Mouse (Mus musculus) frontal cortex, adult 2 months (tissue): ENCODE measurements around the gene Ankrd26. TPM values are rescaled to one million over a fixed set of nuclear protein-coding genes. Genes with fewer than 3 reads are reported as not detected.

Experiments
- DNase-seq, 2 experiments: peaks; one replicate each; pipeline ENCODE4 v3.0.0; 2022; ENCODE audit warnings: low spot score in 1 of 2; ENCODE audit errors: extremely low spot score in 1 of 2
- polyA plus RNA-seq: library from polyadenylated mRNA; depleted of rRNA; stranded (reverse); fragments of >200 nt; gene quantifications from 2 replicates; pipeline ENCODE4 v1.2.3, GENCODE M21; 2012; rRNA removed

Gene Ankrd26
- polyA plus RNA-seq, 1 experiment = 11.5 TPM

DNA sequence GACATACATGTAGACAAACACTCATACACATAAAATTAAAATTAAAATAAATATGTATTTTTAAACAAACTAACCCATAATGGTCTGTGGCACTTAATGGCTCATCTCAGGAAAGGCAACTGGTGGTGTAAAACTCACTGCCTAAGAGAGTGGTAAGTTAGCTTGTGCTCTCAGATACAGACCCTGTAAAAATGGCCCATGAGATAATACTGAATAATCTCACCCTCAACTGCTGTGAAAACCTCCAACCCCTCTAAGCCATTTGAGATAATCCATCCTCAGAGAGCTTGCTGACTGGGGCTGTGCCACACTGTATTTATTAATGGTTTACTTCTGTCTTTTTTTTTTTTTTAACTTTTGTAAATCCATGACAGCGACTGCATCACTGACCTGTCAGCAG is 79.9 kb downstream of the Ankrd26 start:
- DNase-seq = no peak

DNA sequence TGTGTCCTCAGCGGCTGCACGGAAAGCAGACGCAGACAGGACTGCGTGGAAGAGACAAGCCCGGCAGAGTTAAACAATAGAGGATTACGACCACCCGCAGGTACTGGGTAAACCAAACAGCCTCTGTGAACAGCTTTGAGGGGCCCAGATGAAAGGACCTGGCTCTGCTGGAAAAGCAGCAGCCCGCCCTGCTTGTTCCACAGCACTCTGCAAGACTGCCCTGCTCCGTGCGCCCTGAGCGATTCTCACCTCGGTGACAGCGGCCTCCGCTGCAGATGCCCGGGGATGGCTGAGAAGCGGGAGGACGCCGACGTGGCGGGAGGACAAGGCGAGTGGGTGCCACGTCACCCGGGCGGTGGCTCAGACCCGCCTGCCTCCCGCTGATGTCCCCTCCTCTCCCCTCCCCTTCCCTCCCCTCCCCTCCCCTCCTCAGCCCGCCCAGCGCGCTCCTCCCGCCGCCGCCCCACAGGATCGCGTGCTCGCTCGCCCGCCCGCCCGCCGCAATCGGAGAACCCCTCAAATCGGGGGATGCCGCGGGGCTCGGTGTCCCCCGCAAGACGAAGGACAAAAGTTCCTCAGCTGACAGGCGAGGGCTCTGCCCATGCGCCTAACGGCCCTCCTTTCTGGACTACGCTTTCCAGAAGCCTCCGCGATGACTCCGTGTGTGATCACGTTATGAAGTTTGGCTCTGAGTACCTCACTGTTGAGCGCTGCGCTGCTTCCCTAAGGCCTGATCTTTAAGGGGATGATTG is 82.9 kb downstream of the Ankrd26 start, which contains the start of gene Zfp9:
Gene Zfp9, minus strand, starts transcription at position 364 of the 752 bp plus-strand sequence.
- DNase-seq = peak; percentile 78 to 83

DNA sequence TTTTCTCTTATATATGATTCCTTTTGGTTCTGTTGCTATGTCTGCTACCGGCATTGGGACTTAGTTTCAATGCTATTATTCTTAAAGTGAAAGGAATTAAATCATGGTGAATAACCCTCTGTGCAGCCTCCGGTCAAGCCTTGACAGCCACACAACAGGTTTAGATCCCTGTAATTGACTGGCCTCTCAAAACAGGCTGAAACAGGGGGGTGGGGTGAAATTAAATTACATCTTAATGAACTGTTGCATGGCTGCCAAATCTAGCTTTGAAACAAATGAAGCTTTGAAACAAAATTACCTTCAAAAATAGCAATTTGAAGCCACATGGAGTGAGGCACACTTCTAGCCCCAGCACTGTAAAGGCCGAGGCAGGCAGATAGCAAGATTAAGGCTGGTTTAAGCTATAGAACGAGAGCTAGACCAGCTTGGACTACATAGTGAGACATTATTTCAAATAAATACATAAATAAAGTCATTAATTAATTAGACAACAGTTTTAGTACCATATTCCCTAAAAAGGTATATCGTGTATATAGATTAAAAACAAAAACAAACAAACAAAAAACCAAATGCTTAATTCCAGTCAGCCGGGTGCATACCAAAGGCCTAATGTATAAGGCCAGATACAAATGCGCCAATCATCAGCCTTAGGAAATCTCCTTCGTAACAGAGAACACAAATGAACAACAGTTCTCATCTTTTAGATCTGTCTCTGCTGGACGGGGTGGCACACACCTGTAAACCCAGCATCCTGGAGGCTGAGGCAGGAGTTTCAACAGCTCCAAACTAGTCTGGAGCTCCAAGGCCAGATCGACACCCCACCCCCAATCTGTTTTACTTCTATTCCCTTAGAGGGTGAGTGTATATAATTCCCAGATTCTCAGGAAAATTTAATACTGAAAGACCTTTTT is 83.9 kb downstream of the Ankrd26 start:
- DNase-seq = no peak

DNA sequence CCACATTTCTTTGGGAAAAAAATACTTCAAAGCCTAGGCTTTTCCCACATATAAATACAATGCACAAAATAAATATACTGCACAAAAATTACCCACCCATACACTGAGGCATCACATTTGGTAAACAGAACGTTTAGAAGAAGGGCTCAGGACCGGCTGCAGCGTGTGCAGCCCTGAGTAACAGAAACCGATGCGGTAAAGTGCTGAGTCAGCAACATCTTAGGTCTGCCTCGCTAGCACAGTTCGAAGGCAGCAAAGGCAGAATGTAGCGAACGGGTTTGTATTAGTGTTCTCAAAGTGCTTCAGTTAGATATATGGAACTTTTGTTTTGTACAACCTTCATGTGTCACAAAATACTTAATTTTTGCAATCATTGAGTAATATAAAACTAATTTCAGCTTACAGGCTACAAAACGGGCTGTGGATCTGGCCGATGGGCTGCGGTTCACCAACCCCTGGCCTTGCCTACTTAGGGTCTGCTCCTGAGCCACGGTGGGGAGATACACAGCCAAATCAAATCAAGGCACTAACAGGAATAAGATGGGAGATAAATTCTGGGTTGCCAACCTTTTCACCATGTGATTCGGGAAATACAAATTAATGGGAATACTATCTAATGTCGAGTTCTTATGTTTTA is 99.8 kb downstream of the Ankrd26 start:
- DNase-seq = no peak

DNA sequence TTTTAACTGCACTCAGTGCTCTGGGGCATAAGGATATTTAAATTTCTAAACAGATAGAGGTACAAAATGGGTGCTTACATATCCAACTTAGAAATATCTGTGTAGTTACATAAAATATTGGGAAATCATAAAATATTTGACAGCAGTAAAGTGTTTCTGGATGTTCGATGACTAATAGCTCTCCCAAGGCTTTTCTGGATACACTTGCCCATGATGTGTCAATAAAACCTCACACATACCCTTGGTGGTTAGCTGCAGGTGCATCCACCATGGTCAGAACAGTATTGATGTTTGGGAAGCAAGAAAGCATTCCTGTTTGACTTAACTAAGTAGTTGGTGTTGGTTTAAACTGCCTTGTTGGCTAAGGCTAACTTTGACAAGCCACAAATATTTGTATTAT is 104.3 kb downstream of the Ankrd26 start:
- no peak for DNase-seq

DNA sequence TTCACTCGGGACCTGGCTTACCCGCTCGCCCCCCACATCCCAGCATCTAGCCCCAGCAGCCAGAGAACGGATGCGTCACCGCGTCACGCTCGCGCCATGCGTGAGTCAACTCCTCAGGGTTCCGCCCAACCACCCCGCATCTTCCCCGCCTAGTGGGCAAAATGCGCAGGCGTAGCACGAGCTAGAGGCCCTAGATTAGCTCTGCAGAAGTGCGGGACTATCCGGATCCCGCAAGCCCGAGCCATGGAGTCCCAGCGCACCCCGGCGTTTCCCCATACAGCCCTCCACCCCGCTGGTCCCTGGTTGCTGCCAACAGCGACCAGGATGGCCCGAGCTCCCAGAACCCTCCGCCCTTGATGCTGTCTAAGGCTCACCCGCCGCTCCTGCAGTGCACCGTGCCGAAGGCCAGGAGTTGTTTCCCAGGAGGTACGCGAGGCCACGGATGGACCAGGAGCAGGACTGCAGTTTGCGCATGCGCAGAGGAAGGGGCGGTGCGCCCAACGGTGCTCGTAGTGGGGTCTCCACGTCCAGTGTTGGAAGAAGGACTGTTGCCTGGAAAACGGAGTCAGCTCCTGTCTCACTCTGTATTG is 106.9 kb downstream of the Ankrd26 start, which contains the start of gene Zfp248:
Gene Zfp248, minus strand, starts transcription at position 487 of the 590 bp plus-strand sequence.
- DNase-seq = peak; percentile 93 to 96

DNA sequence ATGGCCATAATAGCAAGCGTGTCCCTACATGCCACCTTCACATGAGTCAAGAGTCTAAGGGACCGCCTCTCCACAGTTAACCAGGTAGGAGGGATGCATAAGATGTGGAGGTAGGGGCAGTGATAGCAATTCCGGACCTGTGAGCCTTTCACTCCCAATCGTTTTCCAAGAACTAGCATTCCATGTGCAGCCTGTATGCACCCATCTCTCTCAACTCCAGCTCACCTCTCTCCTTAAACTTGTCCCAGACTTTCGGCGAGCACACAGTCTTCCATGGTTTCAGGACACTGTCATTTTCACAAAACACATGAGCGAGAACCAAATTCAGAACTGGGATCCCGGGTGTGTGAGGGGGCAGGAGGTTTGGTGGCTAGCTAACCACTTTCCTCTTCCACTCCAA is 107.6 kb downstream of the Ankrd26 start:
- peak in 1 of 2 experiments; percentile 31 for DNase-seq

Other genes starting within 250 kb of the Ankrd26 start
- gene Bms1, start 142.8 kb downstream of the Ankrd26 start, polyA plus RNA-seq = 23.1 and 27.8 TPM in 2 replicates
- gene Zfp248, start 106.7 kb downstream of the Ankrd26 start, polyA plus RNA-seq = 7.7 and 8.7 TPM in 2 replicates
- 13.9 and 15.4 TPM in 2 replicates for gene Zfp9, start 82.9 kb downstream of the Ankrd26 start, polyA plus RNA-seq